Mouse (Mus musculus): ENCODE results near the gene Rab34. TPM values are rescaled to one million over a fixed set of nuclear protein-coding genes. Genes with fewer than 3 reads are reported as not detected.

Rab34 gene
- polyA plus RNA-seq (2021; fragmentation: Nextera tagmentation): 18.8 and 20.1 TPM in 2 replicates
- long read RNA-seq, experiment 1, transcript Rab34-201 (11 exons, 1,368 nt): minor isoform, 13 of 37 reads
- long read RNA-seq, experiment 1, transcript Rab34-203 (10 exons, 1,685 nt): major isoform, 19 of 37 reads
- long read RNA-seq, experiment 1, partial matches to known transcripts: 2 of 37 reads
- long read RNA-seq, experiment 1, other reads (novel, unspliced or antisense): 3 of 37 reads
- long read RNA-seq, experiment 2, transcript Rab34-201 (11 exons, 1,368 nt): minor isoform, 11 of 93 reads
- long read RNA-seq, experiment 2, transcript Rab34-203 (10 exons, 1,685 nt): major isoform, 49 of 93 reads
- long read RNA-seq, experiment 2, partial matches to known transcripts: 14 of 93 reads
- long read RNA-seq, experiment 2, other reads (novel, unspliced or antisense): 19 of 93 reads

DNA sequence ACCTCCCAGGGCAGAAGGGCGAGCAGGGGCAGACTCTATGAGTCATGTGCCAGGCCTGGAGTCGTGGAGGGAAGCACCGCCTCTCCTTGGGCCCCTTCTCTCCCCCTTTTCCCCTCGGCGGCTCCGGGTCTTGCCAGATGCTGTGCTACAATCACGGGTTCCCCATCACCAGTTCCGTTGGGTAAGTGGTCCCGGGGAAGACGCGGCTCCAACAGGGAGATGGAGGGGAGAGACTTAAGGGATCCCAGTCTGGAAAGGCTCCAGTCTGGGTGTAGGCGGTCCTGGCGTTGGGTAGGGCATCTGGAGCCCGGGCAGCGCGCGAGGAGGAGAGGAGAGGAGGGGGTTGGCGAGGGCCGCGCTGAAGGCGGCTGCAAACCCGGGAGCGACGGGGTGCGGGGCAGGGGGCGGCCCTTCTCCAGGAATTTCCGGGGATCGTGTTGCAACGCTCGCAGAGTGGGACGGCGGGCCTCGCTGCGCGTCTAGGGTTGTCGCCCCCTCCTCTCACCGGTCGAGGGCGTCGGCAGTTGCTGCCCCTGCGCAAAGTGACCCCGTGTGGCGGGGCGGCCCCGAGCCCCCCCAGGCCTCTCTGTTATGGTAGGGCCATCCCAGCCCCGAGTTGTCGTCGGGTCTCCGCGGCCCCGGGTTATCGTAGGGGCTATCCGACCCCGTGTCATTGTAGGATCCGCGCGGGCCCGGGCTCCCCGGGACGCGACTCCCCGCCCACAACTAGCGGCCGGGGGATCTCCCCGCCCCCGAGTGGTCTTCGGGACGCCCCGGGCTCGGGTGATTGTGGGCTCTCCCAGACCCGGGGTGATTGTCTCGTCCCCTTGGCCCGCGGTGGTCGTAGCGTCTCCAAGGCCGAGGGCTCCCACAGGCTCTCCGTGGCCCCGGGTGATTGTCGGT lies at the start of gene Rab34:
Rab34 (plus strand) TSS at position 100 of the 903 bp plus-strand sequence.

DNA sequence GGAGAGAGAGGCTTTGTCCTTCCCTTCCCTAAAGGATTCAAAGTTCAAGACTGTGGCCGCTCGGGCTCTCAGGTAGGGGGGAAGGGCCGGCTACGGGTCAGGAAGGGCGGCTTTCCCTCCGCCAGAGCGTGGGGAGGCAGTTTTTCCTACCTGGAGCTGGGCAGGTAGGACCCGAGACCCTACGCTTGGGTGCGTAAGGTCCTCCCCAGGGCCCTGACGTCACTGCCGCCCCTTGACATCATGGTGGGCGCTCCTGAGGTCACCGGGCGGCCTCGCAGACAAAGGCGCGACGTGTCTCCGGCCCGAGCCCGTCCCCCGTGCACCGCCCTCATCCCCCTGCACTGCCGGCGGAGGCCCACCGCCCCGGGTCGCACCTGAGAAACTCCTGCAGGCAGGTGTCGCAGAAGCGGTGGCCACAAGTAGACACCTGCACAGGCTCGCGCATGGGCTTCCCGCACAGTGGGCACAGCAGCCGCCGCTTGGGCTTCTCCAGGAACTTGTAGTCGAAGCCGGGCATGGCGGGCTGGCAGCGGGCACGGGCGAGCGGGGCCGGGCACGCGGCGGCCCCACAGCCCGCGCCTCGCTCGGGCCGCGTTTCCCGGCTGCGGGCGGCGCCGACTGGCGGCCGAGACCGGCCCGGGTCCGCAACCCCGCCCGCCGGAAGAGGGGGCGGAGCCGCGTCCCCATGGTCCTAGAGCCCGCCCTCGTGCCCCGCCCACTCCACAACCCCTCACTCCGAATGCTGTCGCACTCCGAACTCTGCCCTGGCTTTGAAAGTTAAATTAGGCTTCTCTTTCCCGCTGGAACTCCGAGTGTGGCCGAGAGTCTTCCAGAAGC lies 23.1 kb upstream of the Rab34 start, which contains the start of gene Traf4:
Traf4 (minus strand) TSS at position 666 of the 837 bp plus-strand sequence.

DNA sequence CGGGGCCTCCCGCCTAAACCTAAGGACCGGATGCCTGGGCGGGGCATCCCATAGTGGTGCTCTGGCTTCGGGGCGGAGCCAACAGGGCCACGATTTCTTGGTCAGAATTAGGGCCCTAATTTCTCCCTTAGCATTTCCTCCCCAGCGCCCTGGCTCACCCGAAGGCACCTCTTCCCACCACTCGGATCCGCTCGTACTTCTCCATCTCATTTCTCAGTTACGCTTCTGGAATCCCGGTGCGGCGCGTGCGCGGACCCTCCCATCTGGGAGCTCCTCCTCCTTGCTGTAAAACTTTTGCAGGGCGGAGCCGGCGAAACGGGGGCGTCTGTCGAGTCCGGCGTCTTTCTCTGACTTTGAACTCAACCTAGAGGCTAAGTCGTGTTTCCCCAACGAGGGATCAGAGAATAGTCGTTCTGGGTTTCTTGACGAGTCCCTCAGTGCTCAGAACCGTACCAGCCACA lies 11.8 kb upstream of the Rab34 start, which contains the start of the genes Nek8 and Tlcd1:
Nek8 (minus strand) TSS at position 274 of the 461 bp plus-strand sequence.
Tlcd1 (plus strand) TSS at position 310 of the 461 bp plus-strand sequence.

DNA sequence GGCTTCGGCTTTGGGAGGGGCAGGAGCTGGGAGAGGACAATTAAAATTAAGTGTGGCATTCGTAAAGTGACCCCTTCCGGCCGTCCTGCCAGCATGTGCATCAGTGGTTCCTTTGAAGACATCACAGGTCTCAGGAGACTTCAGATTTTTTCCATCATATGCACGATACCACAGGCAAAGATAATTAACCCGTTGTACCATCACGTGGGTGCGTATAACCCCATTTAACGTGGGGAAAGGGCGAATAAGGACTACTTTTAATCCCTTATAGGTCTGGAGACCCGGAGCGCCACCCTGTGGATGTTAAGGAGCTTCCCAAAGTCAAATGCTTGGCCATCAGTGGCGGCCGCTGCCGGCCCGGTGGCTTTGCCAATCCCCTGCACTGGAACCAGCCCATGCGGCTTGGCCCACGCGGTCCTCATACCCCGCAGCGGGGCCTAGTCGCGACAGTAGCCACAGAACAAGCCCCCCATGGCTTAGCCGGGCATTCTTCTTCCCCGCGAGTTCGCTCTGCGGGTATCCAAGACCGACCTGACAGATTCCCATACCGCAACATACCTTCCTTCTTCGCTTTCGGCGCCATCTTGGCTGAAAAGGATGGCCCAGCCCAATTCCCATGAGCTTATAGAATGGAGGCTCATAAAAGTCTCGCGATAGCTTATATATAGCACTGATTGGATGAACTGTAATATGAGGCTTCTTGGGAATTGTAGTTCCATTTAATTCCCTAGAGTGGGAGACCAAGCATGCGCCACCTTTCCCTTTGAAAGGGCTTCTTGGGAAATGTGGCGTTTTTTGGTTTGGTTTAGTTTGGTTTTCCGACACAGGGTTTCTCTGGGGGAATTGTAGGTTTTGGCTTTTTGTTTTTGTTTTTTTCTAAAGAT lies 5.0 kb upstream of the Rab34 start, which contains the start of gene Rpl23a:
Rpl23a (minus strand) TSS at position 624 of the 884 bp plus-strand sequence.

DNA sequence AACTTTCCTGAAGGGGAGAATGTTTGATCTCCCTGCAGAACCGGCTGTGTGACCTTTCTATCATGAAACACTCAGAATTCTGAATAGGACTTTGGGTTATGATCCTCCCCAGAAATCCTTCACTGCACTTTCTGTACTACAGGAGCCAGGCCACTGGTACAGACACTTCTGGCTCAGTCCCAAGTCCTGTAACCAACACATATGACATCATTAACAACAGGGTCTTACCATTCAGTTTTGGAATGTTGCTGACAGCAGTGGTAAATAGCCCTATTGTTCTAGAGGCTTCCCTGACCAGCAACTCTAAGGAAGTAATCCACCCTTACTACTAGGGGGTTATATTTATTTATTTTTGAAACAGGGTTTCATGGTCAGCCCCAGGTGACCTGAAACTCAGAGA lies 4.9 kb downstream of the Rab34 start, which contains the start of gene Proca1:
Proca1 (plus strand) TSS at position 280 of the 400 bp plus-strand sequence.

Small RNAs within 50 kb of the gene (microRNA-seq; reads per million reads assigned to microRNA genes)
- gene Mir7653: 1.5 reads per million

Other genes with a start within 250 kb of the Rab34 start
- gene Phf12, start 205.7 kb upstream of the Rab34 start, polyA plus RNA-seq (2021; fragmentation: Nextera tagmentation): 5.8 and 6.5 TPM in 2 replicates
- gene Dhrs13, start 156.2 kb upstream of the Rab34 start, polyA plus RNA-seq (2021; fragmentation: Nextera tagmentation): 7.9 and 8.6 TPM in 2 replicates
- 79.1 and 79.3 TPM in 2 replicates for gene Flot2, start 150.5 kb upstream of the Rab34 start, polyA plus RNA-seq (2021; fragmentation: Nextera tagmentation)
- gene Eral1, start 108.0 kb upstream of the Rab34 start, polyA plus RNA-seq (2021; fragmentation: Nextera tagmentation): 10.9 and 11.1 TPM in 2 replicates
- gene Fam222b, start 93.8 kb upstream of the Rab34 start, polyA plus RNA-seq (2021; fragmentation: Nextera tagmentation): 11.3 and 12.7 TPM in 2 replicates
- 7.1 and 10.1 TPM in 2 replicates for gene Traf4, start 22.8 kb upstream of the Rab34 start, polyA plus RNA-seq (2021; fragmentation: Nextera tagmentation)
- gene Nek8, start 11.8 kb upstream of the Rab34 start, polyA plus RNA-seq (2021; fragmentation: Nextera tagmentation): 1.4 and 2.0 TPM in 2 replicates
- 31.4 and 34.6 TPM in 2 replicates for gene Tlcd1, start 11.7 kb upstream of the Rab34 start, polyA plus RNA-seq (2021; fragmentation: Nextera tagmentation)
- 1,474 and 1,588 TPM in 2 replicates for gene Rpl23a, start 4.8 kb upstream of the Rab34 start, polyA plus RNA-seq (2021; fragmentation: Nextera tagmentation)
- gene Proca1, start 5.0 kb downstream of the Rab34 start, polyA plus RNA-seq (2021; fragmentation: Nextera tagmentation): 4.6 and 5.2 TPM in 2 replicates
- gene Sdf2, start 57.3 kb downstream of the Rab34 start, polyA plus RNA-seq (2021; fragmentation: Nextera tagmentation): 144 and 168 TPM in 2 replicates
- 16.4 and 17.8 TPM in 2 replicates for gene Supt6, start 57.6 kb downstream of the Rab34 start, polyA plus RNA-seq (2021; fragmentation: Nextera tagmentation)
- 52.0 and 58.5 TPM in 2 replicates for gene 2610507B11Rik, start 73.3 kb downstream of the Rab34 start, polyA plus RNA-seq (2021; fragmentation: Nextera tagmentation)
- 0.56 and 0.58 TPM in 2 replicates for gene BC030499, start 102.4 kb downstream of the Rab34 start, polyA plus RNA-seq (2021; fragmentation: Nextera tagmentation)
- 1.7 and 3.1 TPM in 2 replicates for gene Spag5, start 113.1 kb downstream of the Rab34 start, polyA plus RNA-seq (2021; fragmentation: Nextera tagmentation)
- gene Aldoc, start 134.5 kb downstream of the Rab34 start, polyA plus RNA-seq (2021; fragmentation: Nextera tagmentation): 1,621 and 1,706 TPM in 2 replicates
- 81.1 and 86.7 TPM in 2 replicates for gene Pigs, start 140.0 kb downstream of the Rab34 start, polyA plus RNA-seq (2021; fragmentation: Nextera tagmentation)
- 7.4 and 9.1 TPM in 2 replicates for gene Unc119, start 155.1 kb downstream of the Rab34 start, polyA plus RNA-seq (2021; fragmentation: Nextera tagmentation)
- gene Foxn1, start 198.1 kb downstream of the Rab34 start, polyA plus RNA-seq (2021; fragmentation: Nextera tagmentation): not detected in 2 replicates
- gene Slc13a2, start 233.8 kb downstream of the Rab34 start, polyA plus RNA-seq (2021; fragmentation: Nextera tagmentation): 0.05 TPM in 1 of 2 replicates, not detected in the other